Mouse (Mus musculus) lung, postnatal 0 days (tissue): ENCODE data around the gene Tmem190.

Experiments
- CTCF ChIP-seq: IDR thresholded peaks from 2 replicates; pipeline ENCODE4 v1.5.1; 2016; ENCODE audit warnings: antibody characterized with exemption, mild to moderate bottlenecking
- EP300 ChIP-seq: IDR thresholded peaks from 2 replicates; pipeline ENCODE4 v1.6.1; 2016; ENCODE audit warnings: antibody characterized with exemption, mild to moderate bottlenecking, control low read depth

- no peak for TF ChIP-seq CTCF
- no peak for TF ChIP-seq EP300
These were observed 607 bp upstream of the Tmem190 start for GRCm38 (mm10) chr7:4782130-4782529.
